In genomic region chr2:155613326-155613755, GRCm38 (mm10) we compare ENCODE assay signal across 8 mouse cellular contexts. TPM values are rescaled to one million over a fixed set of nuclear protein-coding genes. Genes with fewer than 3 reads are reported as not detected.
DNase-seq lines count a peak whose midpoint lies in the region; TF ChIP-seq lines count a peak whose summit lies in the region.

No protein-coding gene starts in this region.

- H3K36me3 ChIP-seq in heart, adult 2 months (ENCODE audit: control insufficient read depth, insufficient read depth, low read length) = no peaks in the 10 kb centered on the region

- peaks cover 4% of the 10 kb centered on the region for H3K4me1 ChIP-seq in heart, adult 2 months (ENCODE audit: control insufficient read depth, insufficient read depth, low read length)

- peak overlapping the region; percentile 41 for H3K4me3 ChIP-seq in heart, adult 2 months

- WGBS in heart, adult 2 months = 6% methylated on average over 20 of the region's 20 CpGs

- H3K27ac ChIP-seq in heart, adult 2 months = peak overlapping the region; percentile 84; the same call in 1 of the 2 replicates

- TF ChIP-seq EP300 in heart, adult 2 months (IDR thresholded peaks at IDR 0.05; ENCODE audit: insufficient read depth, low read depth, low read length) = 0 out of 2 replicates have a peak, but pooled peaks have one; percentile 17

- no peaks in the 10 kb centered on the region for H3K27me3 ChIP-seq in heart, adult 2 months (ENCODE audit: control insufficient read depth, insufficient read depth, low read length)

- TF ChIP-seq CTCF in heart, adult 2 months (IDR thresholded peaks at IDR 0.05) = no peak

- peak; percentile 73 for TF ChIP-seq POLR2A in heart, adult 2 months (IDR thresholded peaks at IDR 0.05; ENCODE audit: insufficient read depth, low read depth, low read length)

- DNase-seq in 416B (ENCODE audit: low read depth) (peak; percentile 38), R1 (ENCODE audit: low read depth, low spot score) (peak; percentile 92)
- peak; percentile 68 to 77 for DNase-seq in cerebellum, postnatal 36 days
- peak; percentile 63 to 68 for DNase-seq in heart, adult 2 months
- DNase-seq in kidney, adult 9 months = peak; percentile 60
- DNase-seq in lung, postnatal 10 days = peak; percentile 87
- peak; percentile 43 for DNase-seq in retina, adult 2 months (ENCODE audit: low read depth, low spot score)
- DNase-seq in frontal cortex, adult 2 months (ENCODE audit: extremely low spot score in 1 of 2, low spot score in 1 of 2) = no peak

- H3K79me2 ChIP-seq in heart, adult 2 months (replicated peaks; ENCODE audit: control insufficient read depth, insufficient read depth, low read length) = no peaks in the 10 kb centered on the region

- intact Hi-C loops in heart, adult 2 months (cut with DNase I) = no loop called here

- peak overlapping the region; percentile 23 for H3K9ac ChIP-seq in heart, adult 2 months (ENCODE audit: low read depth, low read length)

RNA-seq across cellular contexts. Expression of gene Myh7b, which starts 2.3 kb away (rescaled TPM):
- total RNA-seq in heart, adult 2 months (2021) = 10 to 100 TPM; 28.6 to 43.2 TPM
- polyA plus RNA-seq in heart, adult 2 months (2012; rRNA removed) = 38.2 and 41.6 TPM in 2 replicates
- polyA plus RNA-seq in frontal cortex, adult 2 months (2012; rRNA removed) = 5.8 and 6.0 TPM in 2 replicates

RNA-seq across cellular contexts. Expression of gene Gss, which starts 20.7 kb away (rescaled TPM):
- total RNA-seq in heart, adult 2 months (2021) = 10 to 100 TPM; 13.0 to 14.0 TPM
- 14.0 and 15.3 TPM in 2 replicates for polyA plus RNA-seq in heart, adult 2 months (2012; rRNA removed)
- polyA plus RNA-seq in frontal cortex, adult 2 months (2012; rRNA removed) = 13.9 and 15.4 TPM in 2 replicates

Comparison
In these comparisons a context has a peak if more than half of its experiments do, and no peak if none do; other contexts are left out.
1. DNase-seq: peak in 416B (single experiment), R1 (single experiment), cerebellum, postnatal 36 days (2 of 2), heart, adult 2 months (2 of 2), kidney, adult 9 months (single experiment), lung, postnatal 10 days (single experiment) and retina, adult 2 months (single experiment); none in frontal cortex, adult 2 months (0 of 2).